Mouse (Mus musculus) right cerebral cortex, postnatal 36 days (tissue): ENCODE results near the gene Gsg1l2.

ENCODE experiments used
- DNase-seq, 2 experiments: peaks; one replicate each; pipeline ENCODE4 v3.0.0; 2022; ENCODE audit warnings: low spot score in 2 of 2, mixed read lengths in 1 of 2

Gene Gsg1l2

GRCm38 (mm10) chr11:67774379-67774778 lies at the start of gene Gsg1l2:
Gsg1l2 (plus strand) TSS chr11:67774608.
- DNase-seq, result no peak

GRCm38 (mm10) chr11:67727095-67727494 lies 47.3 kb upstream of the Gsg1l2 start:
- DNase-seq, result peak in 1 of 2 experiments; percentile 44

DNA sequence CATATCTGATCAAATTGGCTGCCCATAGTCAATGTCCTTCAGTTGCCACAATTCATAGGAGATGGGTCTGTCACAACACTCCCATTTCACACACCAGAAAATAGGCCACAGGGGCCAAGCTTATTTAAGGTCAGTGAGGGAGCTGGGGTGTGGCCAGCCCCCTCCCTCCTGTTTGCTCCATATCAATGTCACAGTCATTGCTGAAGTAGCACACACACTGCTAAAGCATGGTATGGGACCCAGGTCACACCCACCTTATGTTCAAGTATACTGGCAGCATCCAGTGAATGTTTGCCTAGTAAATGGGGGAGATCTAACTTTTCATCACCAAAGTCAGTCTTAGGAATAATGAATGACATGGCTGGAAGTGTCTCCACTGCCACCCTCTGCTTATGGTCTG lies 45.7 kb upstream of the Gsg1l2 start:
- DNase-seq, result no peak

DNA sequence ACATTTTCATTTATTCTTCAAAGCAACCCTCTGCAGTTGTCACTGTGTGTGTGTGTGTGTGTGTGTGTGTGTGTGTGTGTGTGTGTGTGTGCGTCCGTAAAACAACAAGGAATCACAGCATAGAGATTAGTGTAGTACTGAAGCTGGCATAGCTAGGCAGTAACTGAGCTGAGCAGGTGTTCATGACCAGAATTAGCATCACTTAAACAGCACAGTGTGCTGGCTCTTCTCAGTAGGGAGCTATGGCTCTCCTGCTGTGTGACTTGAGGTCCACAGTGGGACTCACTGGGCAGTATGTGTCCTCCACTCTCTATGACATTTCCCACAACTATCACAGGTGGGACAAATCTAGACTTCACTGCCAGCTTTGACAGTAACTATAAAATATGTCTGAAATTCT lies 43.4 kb upstream of the Gsg1l2 start:
- DNase-seq, result no peak

GRCm38 (mm10) chr11:67733726-67734125 lies 40.7 kb upstream of the Gsg1l2 start:
- DNase-seq, result no peak

DNA sequence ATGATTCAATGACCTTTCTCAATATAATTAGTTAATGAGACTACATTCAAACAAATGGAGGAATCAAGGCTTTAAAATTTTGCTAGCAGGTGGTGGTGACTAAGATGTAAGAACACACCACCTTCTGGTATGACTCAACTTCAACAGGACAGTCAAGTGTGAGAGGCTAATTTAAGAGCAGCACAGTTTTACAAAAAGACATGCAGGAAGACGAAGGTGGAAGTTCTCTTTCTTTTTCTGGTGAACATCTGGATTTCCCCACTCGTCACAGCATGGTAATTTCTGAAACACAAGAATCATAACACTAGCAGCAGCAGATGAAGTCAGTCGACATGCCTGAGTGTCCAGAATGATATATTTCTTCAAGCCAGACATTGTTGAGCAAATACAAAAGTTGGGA lies 39.8 kb upstream of the Gsg1l2 start:
- no peak for DNase-seq

DNA sequence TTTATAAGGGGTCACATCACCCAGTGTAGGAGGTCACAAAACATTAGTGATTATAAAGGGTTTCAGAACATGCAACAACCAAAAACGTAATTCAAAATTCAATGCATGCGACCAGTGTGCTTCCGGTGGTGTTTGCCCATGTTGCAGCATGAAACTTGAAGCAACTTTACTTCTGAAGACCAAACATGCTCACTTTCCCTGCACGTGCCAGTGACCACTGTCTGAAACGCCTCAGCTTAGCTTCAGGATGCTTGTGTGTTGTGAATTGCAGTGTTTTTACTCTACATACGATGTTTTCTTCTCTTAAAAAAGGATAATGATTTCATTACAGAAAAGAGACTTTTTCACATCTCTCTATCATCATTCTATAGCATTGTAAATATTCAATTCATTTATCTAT lies 36.1 kb upstream of the Gsg1l2 start:
- no peak for DNase-seq

DNA sequence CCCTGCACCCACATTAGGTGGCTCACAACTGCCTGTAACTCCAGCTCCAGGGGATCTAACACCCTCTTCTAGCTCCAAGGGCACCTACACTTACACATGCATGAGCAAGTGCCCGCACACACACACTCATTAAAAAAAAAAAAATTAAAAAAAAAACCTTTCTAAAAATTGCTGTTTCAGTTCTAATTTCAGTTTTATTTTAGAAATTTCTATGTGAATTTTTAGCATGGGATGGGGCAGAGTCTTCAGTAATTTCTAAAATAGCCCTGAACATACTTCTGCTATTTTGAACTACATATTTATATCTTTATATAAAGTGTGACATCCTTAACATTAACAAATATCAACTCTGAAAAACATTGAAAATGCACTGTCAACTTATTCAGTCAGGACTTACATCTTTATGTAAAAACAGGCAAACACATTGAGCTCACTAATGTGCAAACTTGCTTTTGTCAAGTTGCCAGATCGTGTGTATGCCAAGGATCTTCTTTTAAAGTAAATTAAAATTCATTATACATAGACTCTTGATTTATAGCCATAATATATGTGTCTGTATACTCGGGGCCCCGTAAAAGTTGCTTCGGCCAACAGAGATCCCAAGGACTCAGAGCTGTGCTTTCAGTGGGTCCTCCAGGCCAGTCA lies 35.4 kb upstream of the Gsg1l2 start:
- no peak for DNase-seq

DNA sequence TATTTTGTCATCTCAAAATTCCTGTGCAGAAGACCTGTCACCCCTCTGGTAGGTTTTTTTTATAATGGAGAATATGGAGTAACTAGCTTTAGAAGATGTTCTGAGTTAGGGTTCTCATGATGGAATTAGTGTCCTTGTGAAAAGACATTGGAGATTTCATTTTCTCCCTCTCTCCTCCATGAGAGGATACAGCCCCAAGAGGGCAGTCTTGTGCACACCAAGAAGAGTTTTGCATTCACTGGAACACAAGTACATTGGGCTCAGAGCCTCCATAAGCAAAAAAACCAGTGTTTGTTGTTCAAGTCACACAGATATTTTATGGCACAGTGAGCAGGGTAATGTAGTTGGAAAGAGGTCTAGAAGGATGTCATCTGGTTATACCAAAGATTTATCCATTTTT lies 32.8 kb upstream of the Gsg1l2 start:
- DNase-seq, result no peak

GRCm38 (mm10) chr11:67756287-67756686 lies 18.1 kb upstream of the Gsg1l2 start:
- DNase-seq, result no peak

GRCm38 (mm10) chr11:67757373-67758167 lies 16.8 kb upstream of the Gsg1l2 start:
- no peak for DNase-seq

DNA sequence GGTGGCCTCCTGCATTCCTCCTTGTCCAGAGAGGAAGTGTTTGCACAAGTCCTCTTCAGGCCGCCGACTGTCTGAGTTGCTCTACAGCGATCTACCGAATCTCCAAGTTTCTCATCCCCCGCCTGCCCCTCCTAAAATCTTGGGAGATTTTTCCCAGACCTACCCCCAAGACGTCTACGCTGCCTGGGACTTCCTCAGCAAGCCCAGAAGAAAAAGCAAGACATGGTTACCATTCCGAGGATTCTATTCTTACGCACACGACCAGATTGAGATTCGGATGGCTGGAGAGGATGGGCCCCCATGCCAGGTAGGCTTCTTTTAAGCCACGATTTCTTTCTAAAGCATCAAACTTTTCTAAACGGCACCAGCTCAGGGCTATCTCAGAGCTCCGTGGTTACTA lies 3.4 kb upstream of the Gsg1l2 start, which contains the start of gene Glp2r:
Gene Glp2r (minus strand): TSS at position 101 of the 400 bp plus-strand sequence.
- DNase-seq, result no peak

- no peak for DNase-seq
Measured at GRCm38 (mm10) chr11:67771691-67772090, 2.7 kb upstream of the Gsg1l2 start.

GRCm38 (mm10) chr11:67772577-67772976 lies 1.8 kb upstream of the Gsg1l2 start:
- peak; percentile 51 to 53 for DNase-seq

DNA sequence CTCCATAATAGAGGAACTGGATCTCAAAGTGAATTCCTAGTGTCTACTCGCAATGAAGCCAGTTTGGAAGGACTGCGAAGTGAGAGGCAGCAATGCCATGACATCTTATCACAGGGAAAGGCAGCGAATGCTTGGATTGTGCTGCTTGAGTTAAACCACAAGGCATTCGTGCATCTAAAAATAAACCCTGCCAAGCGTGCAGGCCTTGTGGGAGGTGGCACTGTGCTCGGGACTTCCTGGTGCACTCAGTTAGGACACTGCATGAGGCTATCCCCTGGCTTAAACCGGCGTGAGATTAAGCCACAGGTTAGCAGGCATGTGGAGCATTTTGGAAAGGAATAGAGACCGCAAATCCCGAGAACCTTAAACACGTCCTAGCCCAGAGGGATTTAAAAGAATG lies 15.8 kb downstream of the Gsg1l2 start:
- DNase-seq, result no peak

GRCm38 (mm10) chr11:67797931-67798330 lies 23.5 kb downstream of the Gsg1l2 start, which contains the start of gene Dhrs7c:
Dhrs7c (plus strand) TSS chr11:67798187.
- no peak for DNase-seq

DNA sequence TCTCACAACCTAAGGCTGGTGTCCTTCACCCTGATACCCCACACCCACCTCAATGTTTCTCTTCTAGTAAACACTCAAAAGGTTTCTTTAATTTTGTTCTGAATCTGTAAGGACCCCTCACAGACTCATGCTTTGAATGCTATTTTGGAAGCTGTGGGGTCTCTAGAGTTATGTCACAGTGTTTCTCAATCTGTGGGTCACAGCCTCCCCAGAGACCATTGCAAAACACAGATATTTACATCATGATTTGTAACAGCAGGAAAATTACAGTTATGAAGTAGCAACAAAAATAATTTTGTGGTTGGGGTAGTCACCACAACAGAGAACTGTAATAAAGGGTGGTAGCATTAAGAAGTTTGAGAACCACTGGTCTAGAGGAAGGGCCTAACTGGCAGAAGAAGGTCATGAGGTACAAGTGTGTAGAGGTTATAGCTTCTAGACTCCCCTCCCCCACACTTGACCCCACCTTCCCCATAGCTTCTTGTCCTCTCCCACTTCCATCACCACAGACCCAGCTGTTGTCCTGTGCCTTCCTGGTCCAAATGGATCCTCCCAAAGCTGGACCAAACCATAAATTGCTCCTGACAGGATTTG lies 25.8 kb downstream of the Gsg1l2 start:
- no peak for DNase-seq

- DNase-seq, result no peak
Measured at GRCm38 (mm10) chr11:67801169-67801568, 26.8 kb downstream of the Gsg1l2 start.

DNA sequence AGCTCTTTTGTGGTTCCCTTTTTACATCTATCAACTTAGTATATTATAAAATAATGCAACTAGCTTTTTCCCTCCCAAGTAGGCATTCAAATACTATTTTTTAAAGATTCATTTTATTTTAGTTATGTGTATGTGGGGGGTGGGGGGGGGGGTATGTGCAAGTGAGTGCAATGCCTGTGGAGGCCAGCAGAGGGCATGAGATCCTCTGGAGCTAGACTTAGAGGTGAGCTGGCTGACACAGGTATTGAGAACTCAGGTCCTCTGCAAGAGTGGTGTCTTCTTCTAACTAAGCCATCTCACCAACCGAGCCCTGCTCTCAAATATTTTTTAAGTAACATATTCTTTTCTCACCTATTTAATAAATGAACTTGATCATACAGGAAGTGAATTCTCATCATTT lies 31.1 kb downstream of the Gsg1l2 start:
- DNase-seq, result no peak

DNA sequence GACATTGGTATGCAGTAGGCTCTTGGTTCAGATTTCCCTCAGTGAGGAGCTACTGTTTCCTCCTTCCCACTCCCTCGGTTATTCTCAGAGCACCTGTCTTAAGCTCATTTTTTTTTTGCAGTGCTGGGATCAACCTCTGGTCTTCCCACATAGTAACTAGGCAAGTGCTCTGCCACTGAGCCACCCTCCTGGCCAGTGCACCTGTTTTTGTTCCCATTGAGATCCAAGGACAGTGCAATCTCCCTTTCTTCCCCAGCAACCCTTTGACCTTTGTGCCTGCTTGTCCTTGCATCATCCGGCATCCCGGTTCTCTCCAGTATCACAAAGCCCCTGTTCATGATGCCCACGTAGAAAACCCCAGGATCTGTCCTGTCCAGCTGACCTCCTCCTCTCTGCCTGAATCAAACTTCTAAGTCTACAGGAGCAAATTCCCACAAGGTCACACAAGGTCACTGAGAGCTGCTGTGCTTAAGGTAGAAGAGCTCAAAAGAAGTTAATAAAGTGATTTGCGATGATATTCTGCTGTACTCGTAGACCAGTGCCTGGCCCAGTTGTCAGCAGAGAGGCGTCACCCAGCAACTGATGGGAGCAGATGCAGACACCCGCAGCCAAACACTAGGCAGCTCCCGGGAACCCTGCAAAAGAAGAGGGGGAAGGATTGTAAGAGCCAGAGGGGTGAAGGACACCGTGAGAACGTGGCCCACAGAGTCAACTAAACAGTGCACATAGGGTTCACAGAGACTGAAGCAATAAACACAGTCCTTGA lies 32.6 kb downstream of the Gsg1l2 start:
- DNase-seq, result no peak

DNA sequence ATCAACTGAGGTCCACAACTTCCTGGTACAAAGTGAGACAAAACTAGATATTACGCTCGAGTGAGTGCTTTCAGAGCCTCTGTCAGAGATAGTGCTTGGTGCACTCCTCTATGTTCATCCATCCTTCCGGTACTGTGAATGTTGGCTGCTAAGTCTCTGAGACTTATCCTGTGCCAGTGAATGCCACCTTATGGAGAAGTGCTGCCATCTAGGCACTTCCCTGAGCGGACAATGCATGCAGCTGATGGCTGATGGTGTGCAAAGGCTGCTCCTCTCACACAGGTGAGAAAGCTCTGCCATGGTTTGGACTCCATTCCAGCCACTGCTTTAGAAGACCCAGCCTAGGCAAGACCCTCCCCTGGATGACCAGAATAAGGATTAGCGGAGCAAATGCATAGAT lies 33.6 kb downstream of the Gsg1l2 start:
- DNase-seq, result peak in 1 of 2 experiments; percentile 32

DNA sequence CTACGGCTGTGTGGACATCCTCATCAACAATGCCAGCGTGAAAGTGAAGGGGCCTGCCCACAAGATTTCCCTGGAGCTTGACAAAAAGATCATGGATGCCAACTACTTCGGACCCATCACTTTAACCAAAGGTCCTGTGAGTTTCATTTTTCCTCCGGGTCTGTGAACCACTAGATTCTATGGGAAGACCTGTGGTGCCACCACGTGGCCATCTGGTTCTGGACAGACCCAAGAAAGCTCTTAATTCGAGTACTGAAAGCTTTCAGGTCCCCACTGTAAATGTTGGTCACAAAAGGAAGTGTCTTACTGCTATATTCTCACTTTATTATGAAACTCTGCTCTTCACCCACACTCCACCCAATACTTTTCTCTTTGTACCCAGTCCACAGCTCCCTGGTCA lies 37.1 kb downstream of the Gsg1l2 start:
- no peak for DNase-seq
